19 mouse cellular contexts compared by ENCODE assay signal in the genomic region with DNA sequence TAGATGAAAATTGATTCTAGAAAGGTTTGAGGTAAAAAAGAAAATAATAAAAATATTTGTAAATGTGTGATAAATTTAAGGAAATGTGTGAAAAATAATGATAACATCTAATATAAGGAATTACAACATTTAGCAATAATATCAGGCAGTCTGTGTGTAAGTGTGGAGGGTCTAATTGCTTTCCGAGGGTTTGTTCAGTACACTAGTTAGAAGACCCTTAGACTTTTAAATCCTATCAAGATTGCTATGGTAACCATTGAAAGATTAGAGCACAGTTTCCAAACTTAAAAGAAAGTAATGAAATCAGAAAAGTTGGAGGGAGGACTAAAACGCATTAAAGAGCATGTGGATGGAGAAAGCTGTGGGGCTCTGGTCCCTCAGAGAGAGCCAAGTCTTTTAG.
DNase-seq lines count a peak whose midpoint lies in the region; ATAC-seq and TF ChIP-seq lines count a peak whose summit lies in the region.
"Had no signal": no experiment of that assay in that cellular context is flagged by ENCODE, and none has a peak within 500 bp of the region (broad histone marks: within the 10 kb centered on the region; RNA-seq: fewer than 3 reads in every experiment).

No protein-coding gene starts in this region.

- H3K9ac ChIP-seq in forebrain, embryonic 11.5 days (ENCODE audit: low read length) = no peak overlapping the region
- no peak overlapping the region for H3K9ac ChIP-seq in forebrain, embryonic 12.5 days
- H3K9ac ChIP-seq in midbrain, embryonic 11.5 days (ENCODE audit: low read length) = no peak overlapping the region
- no peak overlapping the region for H3K9ac ChIP-seq in midbrain, embryonic 13.5 days (replicated peaks)
- H3K9ac ChIP-seq: embryonic facial prominence, embryonic 13.5 days; embryonic facial prominence, embryonic 15.5 days; forebrain, embryonic 13.5 days had no signal

- H3K4me3 ChIP-seq in forebrain, embryonic 11.5 days (ENCODE audit: low read depth, low read length) = no peak overlapping the region
- no peak overlapping the region for H3K4me3 ChIP-seq in forebrain, embryonic 12.5 days (replicated peaks)
- no peak overlapping the region for H3K4me3 ChIP-seq in midbrain, embryonic 11.5 days (ENCODE audit: low read depth, low read length)
- H3K4me3 ChIP-seq in midbrain, embryonic 13.5 days (replicated peaks) = no peak overlapping the region
- H3K4me3 ChIP-seq: embryonic facial prominence, embryonic 13.5 days; embryonic facial prominence, embryonic 15.5 days; erythroblast, embryonic 14.5 days; forebrain, embryonic 13.5 days had no signal

- 0 out of 2 replicates have a peak, but pooled peaks have one; percentile 45 for ATAC-seq in forebrain, embryonic 11.5 days (replicated peaks; ENCODE audit: low FRiP score)
- ATAC-seq in forebrain, embryonic 12.5 days (ENCODE audit: low FRiP score) = no peak
- peak; percentile 57; the same call in 1 of the 2 replicates for ATAC-seq in midbrain, embryonic 11.5 days (ENCODE audit: low FRiP score)
- ATAC-seq in midbrain, embryonic 13.5 days = no peak
- ATAC-seq: forebrain, embryonic 16.5 days had no signal

- TF ChIP-seq POLR2A in brain, embryonic 14.5 days (IDR thresholded peaks at IDR 0.05; ENCODE audit: borderline replicate concordance, extremely low read depth, insufficient read depth, insufficient read length, poor library complexity, severe bottlenecking) = no peak

- H3K4me2 ChIP-seq in forebrain, embryonic 11.5 days (ENCODE audit: low read depth, low read length, severe bottlenecking) = no peak overlapping the region
- no peak overlapping the region for H3K4me2 ChIP-seq in forebrain, embryonic 12.5 days
- no peak overlapping the region for H3K4me2 ChIP-seq in midbrain, embryonic 11.5 days
- H3K4me2 ChIP-seq in midbrain, embryonic 13.5 days (replicated peaks) = no peak overlapping the region
- H3K4me2 ChIP-seq: embryonic facial prominence, embryonic 13.5 days; embryonic facial prominence, embryonic 15.5 days; forebrain, embryonic 13.5 days had no signal

- H3K4me1 ChIP-seq in forebrain, embryonic 11.5 days (replicated peaks; ENCODE audit: control insufficient read depth, insufficient read depth, low read length) = no peaks in the 10 kb centered on the region
- H3K4me1 ChIP-seq in forebrain, embryonic 12.5 days = no peaks in the 10 kb centered on the region; the same call in 1 of the 2 replicates
- H3K4me1 ChIP-seq in midbrain, embryonic 11.5 days (ENCODE audit: control insufficient read depth, insufficient read depth, low read length) = no peaks in the 10 kb centered on the region
- H3K4me1 ChIP-seq in midbrain, embryonic 13.5 days (replicated peaks) = no peaks in the 10 kb centered on the region
- H3K4me1 ChIP-seq: embryonic facial prominence, embryonic 13.5 days; embryonic facial prominence, embryonic 15.5 days; forebrain, embryonic 13.5 days had no signal

- H3K9me3 ChIP-seq in forebrain, embryonic 11.5 days (ENCODE audit: control insufficient read depth, low read length) = no peaks in the 10 kb centered on the region
- H3K9me3 ChIP-seq in forebrain, embryonic 12.5 days = no peaks in the 10 kb centered on the region
- H3K9me3 ChIP-seq in midbrain, embryonic 11.5 days (ENCODE audit: control insufficient read depth, low read length) = no peaks in the 10 kb centered on the region
- H3K9me3 ChIP-seq in midbrain, embryonic 13.5 days = no peaks in the 10 kb centered on the region
- H3K9me3 ChIP-seq: embryonic facial prominence, embryonic 13.5 days; embryonic facial prominence, embryonic 15.5 days; forebrain, embryonic 13.5 days had no signal

- 21% methylated on average over 2 of the region's 2 CpGs for WGBS in forebrain, embryonic 11.5 days
- 7% methylated on average over 2 of the region's 2 CpGs for WGBS in forebrain, embryonic 12.5 days
- 15% methylated on average over 2 of the region's 2 CpGs for WGBS in midbrain, embryonic 11.5 days
- WGBS in midbrain, embryonic 13.5 days = 18% methylated on average over 2 of the region's 2 CpGs

- TF ChIP-seq CTCF in brain, embryonic 14.5 days (IDR thresholded peaks at IDR 0.05; ENCODE audit: borderline replicate concordance, extremely low read depth, insufficient read depth, insufficient read length) = no peak

- H3K36me3 ChIP-seq in forebrain, embryonic 11.5 days (ENCODE audit: control insufficient read depth, insufficient read depth, low read length) = no peaks in the 10 kb centered on the region
- H3K36me3 ChIP-seq in forebrain, embryonic 12.5 days (replicated peaks) = no peaks in the 10 kb centered on the region
- H3K36me3 ChIP-seq in midbrain, embryonic 11.5 days (ENCODE audit: control insufficient read depth, insufficient read depth, low read length) = no peaks in the 10 kb centered on the region
- no peaks in the 10 kb centered on the region for H3K36me3 ChIP-seq in midbrain, embryonic 13.5 days
- H3K36me3 ChIP-seq: embryonic facial prominence, embryonic 13.5 days; embryonic facial prominence, embryonic 15.5 days had no signal

- no peaks in the 10 kb centered on the region for H3K27me3 ChIP-seq in forebrain, embryonic 11.5 days (ENCODE audit: control insufficient read depth, insufficient read depth, low read length)
- H3K27me3 ChIP-seq in forebrain, embryonic 12.5 days = no peaks in the 10 kb centered on the region
- H3K27me3 ChIP-seq in midbrain, embryonic 11.5 days (ENCODE audit: control insufficient read depth, insufficient read depth, low read length) = no peaks in the 10 kb centered on the region
- H3K27me3 ChIP-seq in midbrain, embryonic 13.5 days = peaks cover 12% of the 10 kb centered on the region; the same call in 1 of the 2 replicates
- H3K27me3 ChIP-seq: embryonic facial prominence, embryonic 13.5 days; embryonic facial prominence, embryonic 15.5 days; forebrain, embryonic 13.5 days had no signal

- H3K27ac ChIP-seq in forebrain, embryonic 11.5 days (ENCODE audit: low read depth, low read length) = no peak overlapping the region
- H3K27ac ChIP-seq in forebrain, embryonic 12.5 days = no peak overlapping the region
- H3K27ac ChIP-seq in midbrain, embryonic 11.5 days (ENCODE audit: low read depth, low read length) = no peak overlapping the region
- H3K27ac ChIP-seq in midbrain, embryonic 13.5 days = no peak overlapping the region
- H3K27ac ChIP-seq: embryonic facial prominence, embryonic 13.5 days; embryonic facial prominence, embryonic 15.5 days; forebrain, embryonic 13.5 days had no signal

- DNase-seq in forebrain, embryonic 11.5 days (ENCODE audit: low spot score) = no peak
- DNase-seq in midbrain, embryonic 11.5 days (ENCODE audit: low spot score, missing footprints) = no peak
- peak; percentile 40 for DNase-seq in brain, embryonic 14.5 days (ENCODE audit: low read depth)
- no peak for DNase-seq in cerebellum, adult 11-12 months
- DNase-seq: adrenal gland, adult 2 months; adrenal gland, postnatal 10 days; adrenal gland, postnatal 25 days; cerebellum, adult 18-20 months; cerebellum, adult 8-10 months; cerebellum, adult 9-11 months; cerebellum, postnatal 14 days; cerebellum, postnatal 36 days had no signal

Comparison
In these comparisons a context has a peak if more than half of its experiments do, and no peak if none do; other contexts are left out.
1. ATAC-seq: peak in forebrain, embryonic 11.5 days (single experiment) and midbrain, embryonic 11.5 days (single experiment); none in forebrain, embryonic 12.5 days (single experiment) and midbrain, embryonic 13.5 days (single experiment).